Mouse (Mus musculus): Measurements from ENCODE around the gene Gon7. TPM values are rescaled to one million over a fixed set of nuclear protein-coding genes. Genes with fewer than 3 reads are reported as not detected.
A peak's percentile ranks its signal among the peaks of the same experiment; 100 is the strongest.

The Gon7 gene
- total RNA-seq (2021): 10 to 100 TPM; 15.8 to 18.1 TPM
- long read RNA-seq, experiment 1, transcript Gon7-201 (2 exons, 1,152 nt): major isoform, 7 of 7 reads
- long read RNA-seq, experiment 1, partial matches to known transcripts: 0 of 7 reads
- long read RNA-seq, experiment 1, other reads (novel, unspliced or antisense): 0 of 7 reads
- long read RNA-seq, experiment 2, partial matches to known transcripts: 0 of 3 reads
- long read RNA-seq, experiment 2, other reads (novel, unspliced or antisense): 0 of 3 reads

GRCm38 (mm10) chr12:102757689-102758402 lies at the start of gene Gon7, which contains the start of the genes Gm28051 and Ubr7:
TSS of gene Gon7 (minus strand) at chr12:102757803.
TSS of gene Gm28051 (minus strand) at chr12:102757765.
TSS of gene Ubr7 (plus strand) at chr12:102757967.
- H3K27ac ChIP-seq: peak within 1 kb of the TSS; percentile 87
- peak within 1 kb of the TSS; percentile 94 for H3K4me3 ChIP-seq
- DNase-seq (ENCODE audit: extremely low spot score in 1 of 2, low spot score in 2 of 2): peak; percentile 95 to 96
- TF ChIP-seq CTCF (IDR thresholded peaks at IDR 0.05): peak; percentile 53
- intact Hi-C loops (cut with DNase I): loop anchor here (10.0 kb wide), 1 partner anchor 307 kb away; no protein-coding TSS in a partner anchor

GRCm38 (mm10) chr12:102799528-102799927 lies 41.9 kb upstream of the Gon7 start:
- TF ChIP-seq CTCF (IDR thresholded peaks at IDR 0.05): no peak

GRCm38 (mm10) chr12:102787927-102788326 lies 30.3 kb upstream of the Gon7 start:
- H3K4me3 ChIP-seq: no peak overlapping the region
- intact Hi-C loops (cut with DNase I): no loop called here
- no peak for TF ChIP-seq CTCF (IDR thresholded peaks at IDR 0.05)
- DNase-seq (ENCODE audit: extremely low spot score in 1 of 2, low spot score in 2 of 2): no peak
- no peak overlapping the region for H3K27ac ChIP-seq

More at GRCm38 (mm10) chr12:102799528-102799927, 41.9 kb upstream of the Gon7 start:
- Histone ChIP-seq H3K27ac (no peak overlapping the region), H3K4me3 (no peak overlapping the region)
- intact Hi-C loops (cut with DNase I): no loop called here
- no peak for DNase-seq (ENCODE audit: extremely low spot score in 1 of 2, low spot score in 2 of 2)

GRCm38 (mm10) chr12:102785593-102785985 lies 28.0 kb upstream of the Gon7 start:
- TF ChIP-seq CTCF (IDR thresholded peaks at IDR 0.05): no peak
- no peak for DNase-seq (ENCODE audit: extremely low spot score in 1 of 2, low spot score in 2 of 2)
- Histone ChIP-seq H3K27ac (no peak overlapping the region), H3K4me3 (no peak overlapping the region)
- intact Hi-C loops (cut with DNase I): no loop called here

- TF ChIP-seq CTCF (IDR thresholded peaks at IDR 0.05): no peak
These were observed 27.4 kb upstream of the Gon7 start for GRCm38 (mm10) chr12:102784899-102785592.

GRCm38 (mm10) chr12:102782841-102783240 lies 25.2 kb upstream of the Gon7 start:
- intact Hi-C loops (cut with DNase I): no loop called here
- DNase-seq (ENCODE audit: extremely low spot score in 1 of 2, low spot score in 2 of 2): no peak

More at GRCm38 (mm10) chr12:102784899-102785592, 27.4 kb upstream of the Gon7 start:
- H3K27ac ChIP-seq: no peak overlapping the region
- intact Hi-C loops (cut with DNase I): no loop called here
- no peak overlapping the region for H3K4me3 ChIP-seq
- DNase-seq (ENCODE audit: extremely low spot score in 1 of 2, low spot score in 2 of 2): no peak

GRCm38 (mm10) chr12:102779452-102779851 lies 21.8 kb upstream of the Gon7 start:
- intact Hi-C loops (cut with DNase I): no loop called here
- peak; percentile 10; the same call in 1 of the 2 replicates for TF ChIP-seq CTCF (IDR thresholded peaks at IDR 0.05)
- Histone ChIP-seq H3K27ac (no peak overlapping the region), H3K4me3 (no peak overlapping the region)
- no peak for DNase-seq (ENCODE audit: extremely low spot score in 1 of 2, low spot score in 2 of 2)

More at GRCm38 (mm10) chr12:102782841-102783240, 25.2 kb upstream of the Gon7 start:
- no peak overlapping the region for H3K27ac ChIP-seq
- TF ChIP-seq CTCF (IDR thresholded peaks at IDR 0.05): no peak
- no peak overlapping the region for H3K4me3 ChIP-seq

GRCm38 (mm10) chr12:102778151-102778550 lies 20.5 kb upstream of the Gon7 start:
- H3K4me3 ChIP-seq: no peak overlapping the region
- TF ChIP-seq CTCF (IDR thresholded peaks at IDR 0.05): no peak
- no peak overlapping the region for H3K27ac ChIP-seq
- intact Hi-C loops (cut with DNase I): no loop called here
- DNase-seq (ENCODE audit: extremely low spot score in 1 of 2, low spot score in 2 of 2): no peak

GRCm38 (mm10) chr12:102776035-102776434 lies 18.4 kb upstream of the Gon7 start:
- no peak overlapping the region for H3K4me3 ChIP-seq
- no peak overlapping the region for H3K27ac ChIP-seq
- TF ChIP-seq CTCF (IDR thresholded peaks at IDR 0.05): no peak
- intact Hi-C loops (cut with DNase I): no loop called here
- no peak for DNase-seq (ENCODE audit: extremely low spot score in 1 of 2, low spot score in 2 of 2)

GRCm38 (mm10) chr12:102772676-102773075 lies 15.1 kb upstream of the Gon7 start:
- no peak for TF ChIP-seq CTCF (IDR thresholded peaks at IDR 0.05)
- intact Hi-C loops (cut with DNase I): no loop called here
- DNase-seq (ENCODE audit: extremely low spot score in 1 of 2, low spot score in 2 of 2): no peak
- no peak overlapping the region for H3K27ac ChIP-seq
- no peak overlapping the region for H3K4me3 ChIP-seq

GRCm38 (mm10) chr12:102771601-102772000 lies 14.0 kb upstream of the Gon7 start:
- DNase-seq (ENCODE audit: extremely low spot score in 1 of 2, low spot score in 2 of 2): no peak
- Histone ChIP-seq H3K4me3 (no peak overlapping the region), H3K27ac (no peak overlapping the region)
- TF ChIP-seq CTCF (IDR thresholded peaks at IDR 0.05): no peak
- intact Hi-C loops (cut with DNase I): no loop called here

GRCm38 (mm10) chr12:102769000-102769399 lies 11.4 kb upstream of the Gon7 start:
- TF ChIP-seq CTCF (IDR thresholded peaks at IDR 0.05): peak; percentile 23
- intact Hi-C loops (cut with DNase I): no loop called here

More at GRCm38 (mm10) chr12:102769000-102769399, 11.4 kb upstream of the Gon7 start:
- no peak overlapping the region for H3K27ac ChIP-seq
- no peak overlapping the region for H3K4me3 ChIP-seq
- DNase-seq (ENCODE audit: extremely low spot score in 1 of 2, low spot score in 2 of 2): no peak

Measured in left cerebral cortex, adult 2 months (tissue).